Mouse (Mus musculus): ENCODE measurements around the gene Zfp64. TPM values are rescaled to one million over a fixed set of nuclear protein-coding genes. Genes with fewer than 3 reads are reported as not detected.

Gene Zfp64
- total RNA-seq, 2 experiments from 2014 or later: 2.9 to 8.5 TPM

DNA sequence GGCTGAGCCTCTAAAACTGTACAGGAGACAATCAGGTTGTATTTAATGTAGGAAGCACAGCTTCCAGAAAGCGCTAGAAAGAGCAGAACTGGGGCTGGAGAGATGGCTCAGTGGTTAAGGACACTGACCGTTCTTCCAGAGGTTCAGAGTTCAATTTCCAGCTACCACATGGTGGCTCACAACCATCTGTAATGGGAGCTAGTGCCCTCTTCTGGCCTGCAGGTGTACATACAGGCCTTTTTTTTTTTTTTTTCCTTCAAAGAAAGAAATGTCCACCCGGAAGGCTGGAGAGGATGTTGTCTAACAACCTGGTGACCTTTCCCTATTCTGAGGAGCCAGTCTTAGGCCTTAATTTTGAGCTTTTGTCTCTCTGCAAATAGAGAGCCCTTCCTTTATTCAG is 50.5 kb downstream of the Zfp64 start:
- no peak for ATAC-seq (replicated peaks; ENCODE audit: low FRiP score, poor library complexity, severe bottlenecking)

- 0 out of 2 replicates have a peak, but pooled peaks have one; percentile 52 for ATAC-seq (replicated peaks; ENCODE audit: low FRiP score, poor library complexity, severe bottlenecking)
These were observed 51.2 kb downstream of the Zfp64 start for GRCm38 (mm10) chr2:168904188-168904587.

- ATAC-seq (replicated peaks; ENCODE audit: low FRiP score, poor library complexity, severe bottlenecking): no peak
These were observed 52.8 kb downstream of the Zfp64 start for GRCm38 (mm10) chr2:168902634-168903033.

DNA sequence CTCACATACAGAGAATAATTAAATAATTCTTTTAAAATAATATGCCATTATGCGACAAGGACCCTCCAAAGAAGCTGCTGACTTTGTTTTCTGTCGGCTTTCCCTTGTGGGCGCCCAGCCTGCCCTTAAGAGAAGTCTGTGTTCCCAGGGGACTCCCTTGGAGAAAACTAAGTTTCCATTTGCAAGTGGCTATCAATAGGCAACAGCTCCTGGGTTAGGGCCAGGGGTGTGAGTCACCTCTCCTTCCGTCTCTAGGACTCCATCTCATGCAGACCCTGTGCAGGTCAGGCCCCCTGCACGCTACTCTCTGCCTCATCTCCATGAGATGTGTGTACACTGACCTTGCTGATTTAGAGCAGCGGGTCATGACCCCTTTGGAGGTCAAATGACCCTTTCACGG is 57.5 kb downstream of the Zfp64 start:
- no peak for ATAC-seq (replicated peaks; ENCODE audit: low FRiP score, poor library complexity, severe bottlenecking)

GRCm38 (mm10) chr2:168895531-168895930 is 59.9 kb downstream of the Zfp64 start:
- ATAC-seq (replicated peaks; ENCODE audit: low FRiP score, poor library complexity, severe bottlenecking): no peak

GRCm38 (mm10) chr2:168894738-168895137 is 60.6 kb downstream of the Zfp64 start:
- ATAC-seq (replicated peaks; ENCODE audit: low FRiP score, poor library complexity, severe bottlenecking): no peak

GRCm38 (mm10) chr2:168892057-168892456 is 63.3 kb downstream of the Zfp64 start:
- ATAC-seq (replicated peaks; ENCODE audit: low FRiP score, poor library complexity, severe bottlenecking): no peak

DNA sequence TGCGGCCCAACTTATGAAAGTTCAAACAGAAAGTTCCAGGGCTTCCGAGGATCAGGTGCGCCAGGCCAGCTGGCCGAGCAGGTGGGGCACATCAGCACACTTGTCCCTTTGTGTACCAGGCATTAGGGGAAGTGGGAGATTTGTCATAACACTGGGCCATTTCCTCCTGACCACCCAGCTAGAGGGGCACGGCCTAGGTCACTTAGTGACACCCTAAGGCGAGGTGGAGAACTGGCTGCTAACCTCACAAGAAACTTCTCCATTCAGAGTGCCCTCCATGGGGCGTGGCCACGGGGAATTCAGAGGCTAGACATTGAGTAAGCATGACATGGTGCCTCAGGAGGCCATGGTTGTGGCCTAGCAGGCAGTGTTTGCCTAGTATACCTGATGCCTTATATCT is 70.7 kb downstream of the Zfp64 start:
- no peak for ATAC-seq (replicated peaks; ENCODE audit: low FRiP score, poor library complexity, severe bottlenecking)

DNA sequence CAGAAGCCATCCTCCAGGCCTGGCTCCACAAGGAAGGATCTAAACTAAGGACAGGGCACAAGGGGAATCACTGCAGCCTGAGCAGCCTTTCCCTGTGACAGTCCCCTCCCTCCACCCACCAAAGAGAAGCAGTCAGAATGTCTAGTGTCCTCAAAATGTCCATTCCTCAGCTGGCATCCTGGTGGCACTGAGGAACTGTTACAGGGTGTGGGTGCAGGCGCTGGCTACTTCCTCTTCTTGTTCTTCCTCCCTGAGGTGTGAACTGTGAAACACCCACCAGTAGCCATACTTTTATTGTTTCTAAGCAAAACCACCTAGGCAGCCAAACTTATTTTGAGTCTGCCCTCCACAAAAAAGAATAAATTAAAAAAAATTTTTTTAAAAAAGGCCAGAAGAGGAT is 72.4 kb downstream of the Zfp64 start:
- no peak for ATAC-seq (replicated peaks; ENCODE audit: low FRiP score, poor library complexity, severe bottlenecking)

DNA sequence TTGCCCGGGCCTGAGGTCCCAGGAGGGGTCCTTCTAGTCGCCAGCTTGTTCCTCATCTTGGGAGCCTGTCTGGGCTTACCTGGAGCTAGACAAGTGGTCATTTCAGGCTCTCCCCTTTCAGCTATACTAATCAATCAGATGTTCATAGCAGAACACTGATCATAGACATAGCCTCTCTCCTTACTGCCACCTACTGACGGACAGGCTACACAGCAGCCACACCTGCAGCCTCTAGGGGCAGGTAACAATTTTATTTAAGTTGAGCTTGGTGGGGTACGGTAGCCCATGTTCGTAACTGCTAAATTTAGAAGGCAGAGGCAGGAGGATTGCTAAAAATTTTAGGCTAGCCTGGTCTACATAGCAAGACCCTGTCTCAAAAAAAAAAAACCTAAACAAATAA is 73.5 kb downstream of the Zfp64 start:
- no peak for ATAC-seq (replicated peaks; ENCODE audit: low FRiP score, poor library complexity, severe bottlenecking)

- ATAC-seq (replicated peaks; ENCODE audit: low FRiP score, poor library complexity, severe bottlenecking): no peak
These were observed 75.8 kb downstream of the Zfp64 start for GRCm38 (mm10) chr2:168879573-168879972.

DNA sequence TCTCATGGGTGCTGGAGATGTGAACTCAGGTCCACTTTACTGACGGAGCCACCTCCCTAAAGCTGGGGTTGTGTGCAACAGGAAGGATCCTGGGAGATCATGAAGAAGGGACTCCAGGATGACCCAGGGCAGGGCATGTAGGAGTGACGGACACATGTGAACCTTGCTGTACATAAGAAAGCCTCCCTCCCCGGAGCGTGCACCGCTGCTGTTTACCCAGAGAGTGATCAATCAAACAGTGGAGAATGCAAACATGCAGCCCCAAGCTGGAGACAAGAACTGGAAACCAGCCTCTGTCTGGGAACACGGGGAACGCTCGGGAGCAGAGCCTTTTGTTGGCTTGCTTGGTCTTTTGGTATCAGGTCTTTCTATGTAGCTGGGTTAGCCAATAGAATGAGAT is 76.7 kb downstream of the Zfp64 start:
- ATAC-seq (replicated peaks; ENCODE audit: low FRiP score, poor library complexity, severe bottlenecking): no peak

- ATAC-seq (replicated peaks; ENCODE audit: low FRiP score, poor library complexity, severe bottlenecking): no peak
These were observed 77.2 kb downstream of the Zfp64 start for GRCm38 (mm10) chr2:168878158-168878557.

- no peak for ATAC-seq (replicated peaks; ENCODE audit: low FRiP score, poor library complexity, severe bottlenecking)
These were observed 78.8 kb downstream of the Zfp64 start for GRCm38 (mm10) chr2:168876631-168877030.

GRCm38 (mm10) chr2:168874498-168874897 is 80.9 kb downstream of the Zfp64 start:
- no peak for ATAC-seq (replicated peaks; ENCODE audit: low FRiP score, poor library complexity, severe bottlenecking)

DNA sequence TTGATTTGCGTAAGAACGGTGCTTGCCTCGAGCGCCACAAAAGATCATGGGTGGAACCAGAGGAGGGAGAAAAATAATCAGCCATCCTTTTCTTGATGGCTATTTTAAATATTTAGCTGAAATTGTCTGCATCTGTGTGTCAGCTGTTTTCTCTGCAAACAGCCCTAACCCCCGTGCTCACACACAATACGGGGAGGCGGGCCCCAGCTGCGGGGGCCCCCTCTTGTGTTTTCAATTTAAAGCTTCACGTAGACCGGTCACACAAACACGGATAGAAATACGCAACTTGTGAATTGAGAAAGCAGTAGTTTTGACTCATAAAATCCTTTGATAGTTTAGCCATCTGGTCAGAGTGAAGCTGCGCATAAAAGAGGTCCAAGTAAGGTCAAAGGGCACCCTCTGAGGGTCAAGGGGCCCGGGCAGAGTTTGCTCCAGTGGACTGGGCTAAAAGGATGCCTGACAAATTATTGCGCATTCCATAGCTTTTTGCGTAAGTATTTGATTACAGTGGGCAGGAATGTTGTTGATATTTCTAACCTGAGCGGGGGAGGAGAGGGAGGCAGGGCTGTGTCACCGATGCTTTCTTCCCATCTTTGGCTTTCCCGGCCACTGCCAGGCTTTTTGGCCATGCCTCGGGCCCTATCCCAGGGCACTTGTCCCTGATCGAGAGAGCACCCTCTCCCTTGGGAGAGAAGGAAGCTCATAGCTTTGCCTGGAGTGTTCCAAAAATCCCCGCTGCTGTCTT is 83.4 kb downstream of the Zfp64 start:
- ATAC-seq (replicated peaks; ENCODE audit: low FRiP score, poor library complexity, severe bottlenecking): no peak

GRCm38 (mm10) chr2:168870480-168870879 is 84.9 kb downstream of the Zfp64 start:
- no peak for ATAC-seq (replicated peaks; ENCODE audit: low FRiP score, poor library complexity, severe bottlenecking)

GRCm38 (mm10) chr2:168866942-168867341 is 88.4 kb downstream of the Zfp64 start:
- no peak for ATAC-seq (replicated peaks; ENCODE audit: low FRiP score, poor library complexity, severe bottlenecking)

- ATAC-seq (replicated peaks; ENCODE audit: low FRiP score, poor library complexity, severe bottlenecking): no peak
These were observed 89.0 kb downstream of the Zfp64 start for GRCm38 (mm10) chr2:168866436-168866835.

GRCm38 (mm10) chr2:168864905-168865304 is 90.5 kb downstream of the Zfp64 start:
- no peak for ATAC-seq (replicated peaks; ENCODE audit: low FRiP score, poor library complexity, severe bottlenecking)

- no peak for ATAC-seq (replicated peaks; ENCODE audit: low FRiP score, poor library complexity, severe bottlenecking)
These were observed 92.7 kb downstream of the Zfp64 start for GRCm38 (mm10) chr2:168862694-168863093.

Measured in erythroid progenitor cell, adult 5-6 weeks (primary cell).